Mouse (Mus musculus): ENCODE results near the gene Ptprg. TPM values are rescaled to one million over a fixed set of nuclear protein-coding genes. Genes with fewer than 3 reads are reported as not detected.

Ptprg gene
- polyA plus RNA-seq, 1 experiment from 2014 or later, result 42.3 TPM

- Histone ChIP-seq H3K27ac (ENCODE audit: low read depth, low read length) (no peak overlapping the region), H3K36me3 (ENCODE audit: control insufficient read depth, insufficient read depth, low read length) (no peaks in the 10 kb centered on the region), H3K4me3 (ENCODE audit: low read depth, low read length) (no peak overlapping the region), H3K9me3 (ENCODE audit: control insufficient read depth, low read length) (no peaks in the 10 kb centered on the region), H3K4me1 (ENCODE audit: control insufficient read depth, insufficient read depth, low read length) (0 out of 2 replicates have a peak, but pooled peaks cover 6% of the 10 kb centered on the region), H3K27me3 (ENCODE audit: control insufficient read depth, insufficient read depth, low read length) (no peaks in the 10 kb centered on the region), H3K9ac (replicated peaks; ENCODE audit: low read depth, low read length) (no peak overlapping the region), H3K4me2 (ENCODE audit: low read depth, low read length) (no peak overlapping the region)
- WGBS, result 66% methylated on average over 8 of the region's 8 CpGs
- ATAC-seq (ENCODE audit: low read depth), result no peak
These were observed 7.4 kb downstream of the Ptprg start for GRCm38 (mm10) chr14:11560641-11561232.

GRCm38 (mm10) chr14:11561397-11561796 is 8.1 kb downstream of the Ptprg start:
- Histone ChIP-seq H3K27me3 (ENCODE audit: control insufficient read depth, insufficient read depth, low read length) (no peaks in the 10 kb centered on the region), H3K4me1 (ENCODE audit: control insufficient read depth, insufficient read depth, low read length) (0 out of 2 replicates have a peak, but pooled peaks cover 6% of the 10 kb centered on the region), H3K4me2 (ENCODE audit: low read depth, low read length) (no peak overlapping the region), H3K9ac (replicated peaks; ENCODE audit: low read depth, low read length) (no peak overlapping the region), H3K36me3 (ENCODE audit: control insufficient read depth, insufficient read depth, low read length) (no peaks in the 10 kb centered on the region), H3K4me3 (ENCODE audit: low read depth, low read length) (no peak overlapping the region), H3K27ac (ENCODE audit: low read depth, low read length) (no peak overlapping the region), H3K9me3 (ENCODE audit: control insufficient read depth, low read length) (no peaks in the 10 kb centered on the region)
- ATAC-seq (ENCODE audit: low read depth), result no peak
- 90% methylated on average over 4 of the region's 4 CpGs for WGBS

GRCm38 (mm10) chr14:11562870-11563269 is 9.5 kb downstream of the Ptprg start:
- Histone ChIP-seq H3K4me2 (ENCODE audit: low read depth, low read length) (no peak overlapping the region), H3K36me3 (ENCODE audit: control insufficient read depth, insufficient read depth, low read length) (no peaks in the 10 kb centered on the region), H3K27ac (ENCODE audit: low read depth, low read length) (no peak overlapping the region), H3K9ac (replicated peaks; ENCODE audit: low read depth, low read length) (no peak overlapping the region), H3K4me1 (ENCODE audit: control insufficient read depth, insufficient read depth, low read length) (no peaks in the 10 kb centered on the region), H3K9me3 (ENCODE audit: control insufficient read depth, low read length) (no peaks in the 10 kb centered on the region), H3K27me3 (ENCODE audit: control insufficient read depth, insufficient read depth, low read length) (no peaks in the 10 kb centered on the region), H3K4me3 (ENCODE audit: low read depth, low read length) (no peak overlapping the region)
- no peak for ATAC-seq (ENCODE audit: low read depth)
- 96% methylated on average over 2 of the region's 2 CpGs for WGBS

DNA sequence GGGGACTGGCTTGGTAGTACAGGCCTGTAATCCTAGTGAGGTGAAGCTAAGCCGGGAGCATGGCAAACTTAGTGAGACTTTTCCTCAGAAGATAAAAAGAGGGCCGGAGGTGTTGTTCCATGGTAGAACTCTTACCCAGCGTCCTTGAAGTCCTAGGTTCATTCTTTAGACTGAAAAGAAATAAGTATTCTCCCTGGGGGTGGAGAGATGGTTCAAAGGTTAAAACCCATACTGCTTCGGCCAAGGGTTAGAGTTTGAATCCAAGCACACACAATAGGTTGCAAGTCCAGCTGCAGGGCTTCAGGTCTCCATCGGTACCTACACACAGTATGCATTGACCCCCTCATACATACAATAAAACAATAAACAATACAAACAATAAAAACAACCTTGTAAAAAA is 10.3 kb downstream of the Ptprg start:
- ATAC-seq (ENCODE audit: low read depth), result no peak
- H3K9ac ChIP-seq (replicated peaks; ENCODE audit: low read depth, low read length), result no peak overlapping the region
- H3K36me3 ChIP-seq (ENCODE audit: control insufficient read depth, insufficient read depth, low read length), result no peaks in the 10 kb centered on the region
- no peaks in the 10 kb centered on the region for H3K4me1 ChIP-seq (ENCODE audit: control insufficient read depth, insufficient read depth, low read length)
- H3K4me2 ChIP-seq (ENCODE audit: low read depth, low read length), result no peak overlapping the region
- 80% methylated on average over 5 of the region's 5 CpGs for WGBS
- no peaks in the 10 kb centered on the region for H3K27me3 ChIP-seq (ENCODE audit: control insufficient read depth, insufficient read depth, low read length)
- H3K4me3 ChIP-seq (ENCODE audit: low read depth, low read length), result no peak overlapping the region
- H3K9me3 ChIP-seq (ENCODE audit: control insufficient read depth, low read length), result no peaks in the 10 kb centered on the region
- no peak overlapping the region for H3K27ac ChIP-seq (ENCODE audit: low read depth, low read length)

DNA sequence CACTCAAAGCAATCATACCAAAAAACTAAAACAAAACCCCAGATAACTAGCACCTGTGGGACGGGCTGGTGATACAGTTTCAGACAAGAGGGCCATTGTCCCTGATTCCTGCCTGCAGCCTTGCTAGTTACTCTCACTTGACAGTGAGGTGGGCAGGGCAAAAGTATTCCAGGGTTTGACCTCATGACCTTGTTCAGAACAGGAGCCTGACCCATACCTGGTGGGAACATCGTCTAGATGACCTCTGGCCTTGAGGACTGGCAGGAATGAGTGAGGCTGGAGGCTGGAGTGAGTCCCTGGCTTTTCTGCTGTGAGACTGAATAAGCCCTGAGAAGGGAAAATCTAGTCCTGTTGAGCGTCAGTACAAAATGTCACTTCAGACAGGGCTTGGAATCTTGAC is 11.1 kb downstream of the Ptprg start:
- H3K4me1 ChIP-seq (ENCODE audit: control insufficient read depth, insufficient read depth, low read length), result no peaks in the 10 kb centered on the region
- 93% methylated on average over 3 of the region's 3 CpGs for WGBS
- ATAC-seq (ENCODE audit: low read depth), result no peak
- no peak overlapping the region for H3K4me2 ChIP-seq (ENCODE audit: low read depth, low read length)
- no peaks in the 10 kb centered on the region for H3K36me3 ChIP-seq (ENCODE audit: control insufficient read depth, insufficient read depth, low read length)
- H3K27ac ChIP-seq (ENCODE audit: low read depth, low read length), result no peak overlapping the region
- H3K9ac ChIP-seq (replicated peaks; ENCODE audit: low read depth, low read length), result no peak overlapping the region
- no peaks in the 10 kb centered on the region for H3K9me3 ChIP-seq (ENCODE audit: control insufficient read depth, low read length)
- H3K27me3 ChIP-seq (ENCODE audit: control insufficient read depth, insufficient read depth, low read length), result no peaks in the 10 kb centered on the region
- H3K4me3 ChIP-seq (ENCODE audit: low read depth, low read length), result no peak overlapping the region

GRCm38 (mm10) chr14:11565283-11565682 is 12.0 kb downstream of the Ptprg start:
- Histone ChIP-seq H3K9me3 (ENCODE audit: control insufficient read depth, low read length) (no peaks in the 10 kb centered on the region), H3K36me3 (ENCODE audit: control insufficient read depth, insufficient read depth, low read length) (no peaks in the 10 kb centered on the region), H3K27me3 (ENCODE audit: control insufficient read depth, insufficient read depth, low read length) (no peaks in the 10 kb centered on the region), H3K9ac (replicated peaks; ENCODE audit: low read depth, low read length) (no peak overlapping the region), H3K27ac (ENCODE audit: low read depth, low read length) (no peak overlapping the region), H3K4me1 (ENCODE audit: control insufficient read depth, insufficient read depth, low read length) (no peaks in the 10 kb centered on the region), H3K4me3 (ENCODE audit: low read depth, low read length) (no peak overlapping the region), H3K4me2 (ENCODE audit: low read depth, low read length) (no peak overlapping the region)
- ATAC-seq (ENCODE audit: low read depth), result no peak
- 96% methylated on average over 3 of the region's 3 CpGs for WGBS

DNA sequence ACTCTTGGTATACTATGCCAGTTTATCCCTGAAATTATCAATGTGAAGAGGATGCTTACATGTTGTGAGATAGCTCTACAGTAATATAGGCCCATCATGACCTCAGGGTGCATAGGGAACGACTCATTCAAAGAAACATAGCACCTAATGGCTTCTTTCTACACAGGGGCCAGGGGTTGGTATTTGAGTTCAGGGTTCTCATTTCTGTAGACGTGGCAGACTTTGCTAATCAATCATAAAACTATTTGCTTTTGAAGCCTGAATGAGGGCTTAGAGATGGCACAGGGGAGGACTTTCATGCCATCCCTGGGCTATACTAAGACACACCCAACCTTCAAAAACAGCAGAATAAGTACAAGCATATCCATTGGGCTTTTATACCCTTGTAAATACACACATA is 16.4 kb downstream of the Ptprg start:
- H3K27ac ChIP-seq (ENCODE audit: low read depth, low read length), result no peak overlapping the region
- WGBS, result 78% methylated on average over 2 of the region's 2 CpGs
- no peaks in the 10 kb centered on the region for H3K4me1 ChIP-seq (ENCODE audit: control insufficient read depth, insufficient read depth, low read length)
- no peak overlapping the region for H3K9ac ChIP-seq (replicated peaks; ENCODE audit: low read depth, low read length)
- no peaks in the 10 kb centered on the region for H3K9me3 ChIP-seq (ENCODE audit: control insufficient read depth, low read length)
- ATAC-seq (ENCODE audit: low read depth), result no peak
- no peaks in the 10 kb centered on the region for H3K36me3 ChIP-seq (ENCODE audit: control insufficient read depth, insufficient read depth, low read length)
- H3K27me3 ChIP-seq (ENCODE audit: control insufficient read depth, insufficient read depth, low read length), result no peaks in the 10 kb centered on the region
- no peak overlapping the region for H3K4me2 ChIP-seq (ENCODE audit: low read depth, low read length)
- no peak overlapping the region for H3K4me3 ChIP-seq (ENCODE audit: low read depth, low read length)

GRCm38 (mm10) chr14:11571766-11572394 is 18.5 kb downstream of the Ptprg start:
- no peak for ATAC-seq (ENCODE audit: low read depth)
- no peak overlapping the region for H3K9ac ChIP-seq (replicated peaks; ENCODE audit: low read depth, low read length)
- H3K4me3 ChIP-seq (ENCODE audit: low read depth, low read length), result no peak overlapping the region
- no peaks in the 10 kb centered on the region for H3K36me3 ChIP-seq (ENCODE audit: control insufficient read depth, insufficient read depth, low read length)
- H3K9me3 ChIP-seq (ENCODE audit: control insufficient read depth, low read length), result no peaks in the 10 kb centered on the region
- WGBS, result 79% methylated on average over 11 of the region's 11 CpGs
- no peak overlapping the region for H3K27ac ChIP-seq (ENCODE audit: low read depth, low read length)
- H3K4me1 ChIP-seq (ENCODE audit: control insufficient read depth, insufficient read depth, low read length), result no peaks in the 10 kb centered on the region
- H3K4me2 ChIP-seq (ENCODE audit: low read depth, low read length), result no peak overlapping the region
- H3K27me3 ChIP-seq (ENCODE audit: control insufficient read depth, insufficient read depth, low read length), result no peaks in the 10 kb centered on the region

- Histone ChIP-seq H3K27me3 (ENCODE audit: control insufficient read depth, insufficient read depth, low read length) (no peaks in the 10 kb centered on the region), H3K4me1 (ENCODE audit: control insufficient read depth, insufficient read depth, low read length) (0 out of 2 replicates have a peak, but pooled peaks cover 2% of the 10 kb centered on the region), H3K36me3 (ENCODE audit: control insufficient read depth, insufficient read depth, low read length) (no peaks in the 10 kb centered on the region), H3K4me3 (ENCODE audit: low read depth, low read length) (no peak overlapping the region), H3K4me2 (ENCODE audit: low read depth, low read length) (no peak overlapping the region), H3K9ac (replicated peaks; ENCODE audit: low read depth, low read length) (no peak overlapping the region), H3K9me3 (ENCODE audit: control insufficient read depth, low read length) (no peaks in the 10 kb centered on the region), H3K27ac (ENCODE audit: low read depth, low read length) (no peak overlapping the region)
- 88% methylated on average over 2 of the region's 2 CpGs for WGBS
- ATAC-seq (ENCODE audit: low read depth), result no peak
These were observed 19.1 kb downstream of the Ptprg start for GRCm38 (mm10) chr14:11572395-11572784.

Data from neural tube, embryonic 14.5 days (tissue).